Mouse (Mus musculus): ENCODE data around the gene Ankrd16.

GRCm38 (mm10) chr2:11771701-11772100 is 6.0 kb upstream of the Ankrd16 start:
- no peak for TF ChIP-seq EP300 (optimal IDR thresholded peaks at IDR 0.05)
- TF ChIP-seq CTCF (IDR thresholded peaks at IDR 0.05; ENCODE audit: low read depth) = no peak

Data from stomach, postnatal 0 days (tissue).